Mouse (Mus musculus) ovary, adult 10 weeks (tissue): ENCODE data around the gene Cpd. TPM values are rescaled to one million over a fixed set of nuclear protein-coding genes. Genes with fewer than 3 reads are reported as not detected.

Experiments
- polyA plus RNA-seq: library from polyadenylated mRNA; stranded (reverse); fragments of 350-450 nt; fragmentation: Illumina TruSeq; extraction: RNeasy Lipid Tissue Mini Kit (QIAGEN cat#74804); gene quantifications from one replicate; pipeline ENCODE4 v1.2.3, GENCODE M21; 2014

Gene Cpd
- 198 TPM for polyA plus RNA-seq

GRCm38 (mm10) chr11:76846878-76847222, at the start of gene Cpd:
Cpd (minus strand) TSS chr11:76847018.

GRCm38 (mm10) chr11:76763053-76763740, 83.6 kb downstream of the Cpd start, which contains the start of gene Gosr1:
Gosr1 (minus strand) TSS chr11:76763579.

Other genes with a start within 250 kb of the Cpd start
- gene Abr, start 224.7 kb downstream of the Cpd start, polyA plus RNA-seq, result 14.9 TPM
- not detected for gene Bhlha9, start 174.5 kb downstream of the Cpd start, polyA plus RNA-seq
- gene Trarg1, start 167.2 kb downstream of the Cpd start, polyA plus RNA-seq, result 0.40 TPM
- 40.9 TPM for gene Gosr1, start 83.4 kb downstream of the Cpd start, polyA plus RNA-seq
- gene Tmigd1, start 55.1 kb upstream of the Cpd start, polyA plus RNA-seq, result 1.8 TPM
- gene Blmh, start 77.8 kb upstream of the Cpd start, polyA plus RNA-seq, result 358 TPM
- gene Slc6a4, start 151.6 kb upstream of the Cpd start, polyA plus RNA-seq, result 2.0 TPM
- gene Nsrp1, start 231.4 kb upstream of the Cpd start, polyA plus RNA-seq, result 41.7 TPM